Mouse (Mus musculus) heart, embryonic 14.5 days (tissue): ENCODE data around the gene Spindoc. TPM values are rescaled to one million over a fixed set of nuclear protein-coding genes. Genes with fewer than 3 reads are reported as not detected.
"Not testable (repeated sequence)": the region's sequence is repeated elsewhere in the genome, so short reads cannot be mapped to it uniquely, and the experiment has no call there.

Source experiments
- ATAC-seq: fragments of 200-750 bp; cut with Nextera tagmentation; 2 replicates; pipeline ENCODE4 v1.8.0; 2017; ENCODE audit warnings: low read depth, moderate TSS enrichment; ENCODE audit not compliant: insufficient number of reproducible peaks, insufficient read depth, low FRiP score
- H3K27ac ChIP-seq, 2 experiments: fragments of 200-500 bp in 1 of 2; fragments of 300-500 bp in 1 of 2; sonication (generic) in 1 of 2; replicated peaks in 1 of 2; 2 replicates each; pipeline ENCODE4 v1.5.1; 2012 to 2014; ENCODE audit warnings: low read depth in 2 of 2, low read length in 2 of 2, control low read depth in 1 of 2, mild to moderate bottlenecking in 1 of 2, mixed read lengths in 1 of 2; ENCODE audit not compliant: control insufficient read depth in 1 of 2, insufficient read depth in 1 of 2
- H3K27me3 ChIP-seq: fragments of 300-500 bp; sonication (generic); 2 replicates; pipeline ENCODE4 v1.6.1; 2014; ENCODE audit warnings: mild to moderate bottlenecking, low read length, control low read depth; ENCODE audit not compliant: control insufficient read depth, insufficient read depth
- H3K36me3 ChIP-seq: fragments of 300-500 bp; sonication (generic); 2 replicates; pipeline ENCODE4 v1.6.1; 2014; ENCODE audit warnings: mild to moderate bottlenecking, control low read depth, low read length, mixed read lengths; ENCODE audit not compliant: control insufficient read depth, insufficient read depth
- H3K4me1 ChIP-seq, 2 experiments: fragments of 200-500 bp in 1 of 2; fragments of 300-500 bp in 1 of 2; sonication (generic) in 1 of 2; 2 replicates each; pipeline ENCODE4 v1.6.1; 2012 to 2014; ENCODE audit warnings: low read length in 2 of 2, control low read depth in 1 of 2, mixed read lengths in 1 of 2; ENCODE audit not compliant: control insufficient read depth in 2 of 2, insufficient read depth in 2 of 2
- H3K4me2 ChIP-seq: fragments of 300-500 bp; sonication (generic); 2 replicates; pipeline ENCODE4 v1.6.1; 2014; ENCODE audit warnings: mild to moderate bottlenecking, low read length
- H3K4me3 ChIP-seq, 2 experiments: fragments of 200-500 bp in 1 of 2; fragments of 300-500 bp in 1 of 2; sonication (generic) in 1 of 2; 2 replicates each; pipeline ENCODE4 v1.5.1; 2012 to 2014; ENCODE audit warnings: low read length in 2 of 2, mild to moderate bottlenecking in 2 of 2, control low read depth in 1 of 2, low read depth in 1 of 2, moderate library complexity in 1 of 2; ENCODE audit not compliant: control insufficient read depth in 1 of 2, insufficient read depth in 1 of 2
- H3K9ac ChIP-seq: fragments of 300-500 bp; sonication (generic); 2 replicates; pipeline ENCODE4 v1.6.1; 2014; ENCODE audit warnings: mild to moderate bottlenecking, low read length
- H3K9me3 ChIP-seq: fragments of 300-500 bp; sonication (generic); 2 replicates; pipeline ENCODE4 v1.6.1; 2016; ENCODE audit warnings: low read length, control low read depth; ENCODE audit not compliant: control insufficient read depth
- WGBS: fragments of 180-500 bp; shearing (Covaris S2); extraction: QIAGEN DNeasy Blood & Tissue Kit; methylation state at CpG from one replicate; pipeline ENCODE4 v1.1.7; 2014; 5-methylcytosine and 5-hydroxymethylcytosine counted together
- polyA plus RNA-seq: library from polyadenylated mRNA; unstranded; fragments of >200 nt; fragmentation: Nextera tagmentation; extraction: Ambion mirVana; gene quantifications from 2 replicates; pipeline ENCODE4 v1.2.1, GENCODE M21; 2014

Gene Spindoc
- polyA plus RNA-seq, 1 experiment from 2014 or later, result 14.8 TPM

- H3K36me3 ChIP-seq, H3K4me3 ChIP-seq, H3K27me3 ChIP-seq, H3K9ac ChIP-seq, H3K4me2 ChIP-seq, H3K4me1 ChIP-seq, H3K27ac ChIP-seq, ATAC-seq: not testable (repeated sequence)
- peaks cover 11% of the 10 kb centered on the region; the same call in 1 of the 2 replicates for H3K9me3 ChIP-seq
- 78% methylated on average over 9 of the region's 10 CpGs for WGBS
Observed at GRCm38 (mm10) chr19:7396867-7397826, 14.4 kb upstream of the Spindoc start.

GRCm38 (mm10) chr19:7388488-7388887, 5.7 kb upstream of the Spindoc start:
- Histone ChIP-seq H3K4me3 (no peak overlapping the region), H3K9ac (no peak overlapping the region), H3K36me3 (no peaks in the 10 kb centered on the region), H3K27ac (no peak overlapping the region), H3K9me3 (peaks cover 17% of the 10 kb centered on the region), H3K4me2 (no peak overlapping the region), H3K27me3 (no peaks in the 10 kb centered on the region), H3K4me1 (peaks cover 0 to 6% of the 10 kb centered on the region in 2 experiments; a peak in 1 of 4 replicates)
- 87% methylated on average over 6 of the region's 6 CpGs for WGBS
- ATAC-seq, result no peak

GRCm38 (mm10) chr19:7386042-7386441, 3.2 kb upstream of the Spindoc start:
- no peaks in the 10 kb centered on the region for H3K36me3 ChIP-seq
- peaks cover 0 to 19% of the 10 kb centered on the region in 2 experiments; a peak in 2 of 4 replicates for H3K4me1 ChIP-seq
- 65% methylated on average over 2 of the region's 2 CpGs for WGBS
- no peak overlapping the region for H3K4me3 ChIP-seq
- no peak overlapping the region for H3K4me2 ChIP-seq
- H3K9ac ChIP-seq, result no peak overlapping the region
- H3K27me3 ChIP-seq, result no peaks in the 10 kb centered on the region
- ATAC-seq, result no peak
- peaks cover 15% of the 10 kb centered on the region for H3K9me3 ChIP-seq
- no peak overlapping the region for H3K27ac ChIP-seq

GRCm38 (mm10) chr19:7382248-7382902, 419 bp downstream of the Spindoc start:
- Histone ChIP-seq H3K9me3 (0 out of 2 replicates have a peak, but pooled peaks cover 5% of the 10 kb centered on the region), H3K9ac (peak overlapping the region; percentile 97), H3K27ac (peak overlapping the region; percentile 75 to 93), H3K36me3 (peaks cover 6% of the 10 kb centered on the region; the same call in 1 of the 2 replicates), H3K4me1 (peaks cover 0 to 21% of the 10 kb centered on the region in 2 experiments; a peak in 2 of 4 replicates), H3K4me3 (peak overlapping the region; percentile 71 to 91), H3K27me3 (no peaks in the 10 kb centered on the region), H3K4me2 (peak overlapping the region; percentile 93)
- peak; percentile 70 for ATAC-seq
- 0% methylated on average over 43 of the region's 60 CpGs for whole genome bisulfite sequencing

DNA sequence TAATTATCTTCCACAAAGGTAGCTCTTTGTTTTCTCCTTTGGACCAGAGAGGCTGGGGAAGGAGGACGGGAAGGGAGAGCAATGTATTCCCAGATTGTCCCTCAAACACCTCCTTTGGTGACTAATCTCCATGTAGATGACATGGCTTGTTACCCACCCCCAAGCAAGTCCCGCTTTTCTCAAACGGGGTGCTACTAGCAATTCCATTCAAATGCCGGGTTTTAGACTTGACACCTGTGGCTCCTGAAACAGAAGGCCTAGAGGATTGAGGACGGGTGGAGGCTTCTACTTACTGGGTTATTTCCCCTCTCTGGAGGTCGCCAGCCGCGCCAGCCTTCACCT, 917 bp downstream of the Spindoc start:
- H3K9ac ChIP-seq, result peak overlapping the region; percentile 97
- H3K27me3 ChIP-seq, result no peaks in the 10 kb centered on the region
- peaks cover 6% of the 10 kb centered on the region; the same call in 1 of the 2 replicates for H3K36me3 ChIP-seq
- 3% methylated on average over 8 of the region's 8 CpGs for WGBS
- peak overlapping the region; percentile 93 for H3K4me2 ChIP-seq
- H3K9me3 ChIP-seq, result 0 out of 2 replicates have a peak, but pooled peaks cover 5% of the 10 kb centered on the region
- peak overlapping the region; percentile 75 to 93 for H3K27ac ChIP-seq
- ATAC-seq, result no peak
- peaks cover 0 to 21% of the 10 kb centered on the region in 2 experiments; a peak in 2 of 4 replicates for H3K4me1 ChIP-seq
- peak overlapping the region; percentile 71 to 91 for H3K4me3 ChIP-seq

DNA sequence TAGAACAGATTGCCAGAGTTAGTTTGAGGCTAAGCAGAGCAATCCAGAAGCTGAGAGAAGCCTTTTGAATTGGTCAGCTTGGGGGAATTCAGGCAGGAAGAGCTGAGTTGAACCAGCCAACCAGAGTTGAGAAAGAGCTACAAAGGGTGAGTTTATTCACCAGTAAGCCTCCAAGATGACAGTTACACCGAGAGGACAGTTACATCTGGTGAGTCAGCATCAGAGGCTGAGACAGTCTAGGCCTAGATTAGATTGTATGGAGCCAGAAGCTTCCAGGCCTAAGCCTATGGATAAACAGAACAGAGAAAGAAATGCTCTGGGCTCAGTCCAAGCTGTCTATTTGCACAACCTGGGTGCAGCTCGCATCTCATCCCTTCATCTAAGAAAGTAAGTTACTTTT, 5.2 kb downstream of the Spindoc start:
- Histone ChIP-seq H3K4me3 (no peak overlapping the region), H3K27ac (no peak overlapping the region), H3K4me1 (peaks cover 0 to 21% of the 10 kb centered on the region in 2 experiments; a peak in 2 of 4 replicates), H3K9ac (no peak overlapping the region), H3K27me3 (no peaks in the 10 kb centered on the region), H3K9me3 (no peaks in the 10 kb centered on the region), H3K36me3 (peaks cover 44% of the 10 kb centered on the region), H3K4me2 (no peak overlapping the region)
- WGBS, result 61% methylated on average over 2 of the region's 2 CpGs
- ATAC-seq, result no peak

DNA sequence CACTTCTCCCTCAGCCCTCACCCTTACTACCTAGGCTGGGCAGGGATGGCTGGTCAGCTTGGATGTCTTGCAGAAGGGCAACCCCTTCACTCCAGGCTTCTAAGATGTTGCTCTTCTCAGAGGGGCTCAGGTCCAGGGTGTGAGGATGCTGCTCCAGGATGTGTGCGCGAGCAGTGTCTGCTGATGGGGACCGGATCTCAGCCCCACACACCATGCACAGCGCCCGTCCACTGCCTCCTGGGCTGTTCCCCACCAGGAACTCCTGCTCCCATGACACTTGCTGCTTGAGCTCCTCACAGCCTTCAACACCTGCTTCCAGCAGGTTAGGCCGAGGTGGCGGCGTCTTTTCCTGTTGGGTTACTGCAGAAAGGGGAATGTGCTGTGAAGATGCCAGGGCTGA, 8.3 kb downstream of the Spindoc start:
- no peak for ATAC-seq
- WGBS, result 92% methylated on average over 8 of the region's 8 CpGs
- Histone ChIP-seq H3K4me2 (no peak overlapping the region), H3K4me1 (peaks cover 0 to 9% of the 10 kb centered on the region in 2 experiments; a peak in 1 of 4 replicates), H3K36me3 (peaks cover 75% of the 10 kb centered on the region), H3K27ac (no peak overlapping the region), H3K9me3 (no peaks in the 10 kb centered on the region), H3K27me3 (no peaks in the 10 kb centered on the region), H3K9ac (no peak overlapping the region), H3K4me3 (no peak overlapping the region)
